Mouse (Mus musculus) skeletal muscle tissue, adult 2 months (tissue): ENCODE data around the gene Gm8765.
"Not testable (repeated sequence)": the region's sequence is repeated elsewhere in the genome, so short reads cannot be mapped to it uniquely, and the experiment has no call there.

ENCODE experiments used
- DNase-seq: peaks from one replicate; pipeline ENCODE4 v3.0.0-alpha.2; 2012; ENCODE audit warnings: low read depth, low spot score

The Gm8765 gene

DNA sequence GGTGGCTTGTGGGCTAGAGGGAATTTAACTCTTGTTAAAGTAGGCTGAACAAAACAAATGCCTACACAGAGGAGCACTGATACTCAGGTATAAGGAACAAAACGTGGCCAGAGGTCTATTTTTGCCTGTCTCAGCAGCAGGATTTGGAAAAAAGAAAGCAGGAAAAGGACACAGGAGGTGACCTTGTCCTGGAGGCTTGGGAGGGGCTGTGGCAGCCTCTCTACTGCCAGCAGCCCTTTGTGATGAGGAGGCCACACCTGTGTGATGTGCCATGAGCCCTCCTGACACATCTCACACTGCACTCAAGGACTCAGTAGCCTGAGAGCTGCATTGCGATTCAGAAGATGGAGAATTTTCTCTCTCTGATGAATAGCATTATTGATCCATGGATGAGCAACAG, at the start of gene Gm8765:
TSS of gene Gm8765 (plus strand) at position 301 of the 400 bp plus-strand sequence.
- DNase-seq = not testable (repeated sequence)

DNA sequence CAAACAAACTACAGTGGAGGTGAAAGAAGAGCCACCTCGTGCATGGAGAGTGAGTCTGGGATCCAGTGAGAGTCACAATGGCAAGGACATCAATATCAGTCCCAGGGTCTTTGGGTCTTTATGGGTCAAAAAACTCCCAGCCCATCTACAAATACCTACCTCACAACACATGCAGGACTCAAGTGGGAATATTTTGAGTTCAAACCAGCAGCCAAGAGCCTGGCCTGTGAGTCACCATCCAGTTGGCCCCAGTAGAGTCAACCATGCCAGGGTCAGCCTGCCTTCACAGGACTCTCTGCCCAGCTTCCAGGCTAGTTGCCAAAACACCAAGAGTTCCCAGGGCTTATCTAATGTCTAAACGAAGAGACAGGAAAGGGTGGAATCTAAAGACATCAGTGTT, 49.3 kb upstream of the Gm8765 start:
- DNase-seq = not testable (repeated sequence)

DNA sequence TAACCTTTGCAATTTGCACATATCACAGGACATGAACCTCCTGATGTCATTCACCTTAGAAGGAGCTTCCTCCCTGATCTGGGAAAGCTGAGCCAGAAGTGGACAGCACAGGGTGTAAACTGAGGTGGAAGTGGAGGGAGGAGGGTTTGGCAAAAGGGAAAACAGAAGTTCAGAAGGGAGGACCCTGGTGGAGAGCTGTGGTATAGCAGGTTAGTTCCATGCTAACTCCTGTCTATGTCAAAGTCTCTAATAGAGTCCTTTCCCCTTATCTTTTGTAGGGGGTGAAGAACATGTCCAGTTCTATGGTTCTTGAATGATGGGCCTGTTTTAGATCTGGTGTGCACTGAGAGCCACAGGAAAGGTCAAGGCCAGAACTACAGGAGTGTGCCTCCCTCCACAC, 52.2 kb downstream of the Gm8765 start:
- not testable (repeated sequence) for DNase-seq

DNA sequence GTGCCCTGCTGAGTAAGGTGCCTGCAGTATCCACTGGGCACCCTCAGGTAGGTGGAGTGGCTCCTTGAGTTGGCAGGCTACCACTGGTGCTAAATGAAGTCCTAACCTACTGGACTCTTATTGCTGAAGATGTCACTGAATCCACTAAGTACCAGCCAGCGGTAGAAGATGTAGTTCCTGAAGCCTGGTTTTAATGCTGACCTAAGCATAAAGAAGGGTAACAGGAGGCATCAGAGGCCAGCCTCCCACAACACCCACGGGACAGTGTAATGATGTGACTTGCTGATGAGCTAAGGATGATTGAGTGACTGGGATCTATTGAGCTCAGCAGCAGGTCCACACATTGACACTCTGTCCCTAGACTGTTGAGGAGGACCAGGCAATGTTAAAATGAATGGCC, 53.6 kb downstream of the Gm8765 start:
- DNase-seq = no peak

DNA sequence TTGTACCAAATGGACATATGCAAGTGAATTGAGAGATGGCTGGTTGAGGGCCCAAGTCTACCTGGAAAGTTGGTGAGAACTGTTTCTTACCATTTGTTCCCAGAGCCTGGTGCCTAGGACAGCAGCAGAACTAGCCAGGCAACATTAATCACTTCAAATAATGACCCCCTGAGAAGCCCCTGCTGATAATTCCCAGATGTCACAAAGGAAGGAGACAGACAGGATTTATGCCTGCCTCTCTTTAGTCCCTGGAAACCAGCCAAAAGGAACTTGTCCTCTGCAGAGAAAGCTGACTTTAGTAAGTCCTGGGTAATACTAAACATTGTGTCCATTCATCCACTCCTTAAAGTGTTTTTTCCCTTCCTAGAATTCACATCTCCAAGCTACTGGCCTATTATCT, 54.8 kb downstream of the Gm8765 start:
- DNase-seq = not testable (repeated sequence)
